Mouse (Mus musculus): ENCODE measurements at regions not wholly inside any gene's neighbourhood (a gene's known extent, or its start where the extent isn't known, plus 50 kb on each side); places are given as distances from the start of the nearest gene placed in this dataset.
"Not testable (repeated sequence)": the region's sequence is repeated elsewhere in the genome, so short reads cannot be mapped to it uniquely, and the experiment has no call there.

GRCm38 (mm10) chr13:70233896-70234799 lies 403.3 kb downstream of the Ice1 start:
- Histone ChIP-seq H3K4me3 (ENCODE audit: insufficient read depth, low read length) (no peak overlapping the region), H3K4me1 (ENCODE audit: control insufficient read depth, insufficient read depth, low read length) (no peaks in the 10 kb centered on the region), H3K27ac (ENCODE audit: insufficient read depth, low read length) (no peak overlapping the region)
- peak; percentile 92 for TF ChIP-seq CTCF (IDR thresholded peaks at IDR 0.05; ENCODE audit: extremely low read depth, insufficient read depth, low read length)
- TF ChIP-seq POLR2A (IDR thresholded peaks at IDR 0.05; ENCODE audit: extremely low read depth, insufficient read depth, low read length) = no peak

GRCm38 (mm10) chr13:70243598-70244157 lies 393.8 kb downstream of the Ice1 start:
- no peak overlapping the region for H3K4me3 ChIP-seq (ENCODE audit: insufficient read depth, low read length)
- H3K4me1 ChIP-seq (ENCODE audit: control insufficient read depth, insufficient read depth, low read length) = no peaks in the 10 kb centered on the region
- TF ChIP-seq POLR2A (IDR thresholded peaks at IDR 0.05; ENCODE audit: extremely low read depth, insufficient read depth, low read length) = no peak
- no peak for TF ChIP-seq CTCF (IDR thresholded peaks at IDR 0.05; ENCODE audit: extremely low read depth, insufficient read depth, low read length)
- no peak overlapping the region for H3K27ac ChIP-seq (ENCODE audit: insufficient read depth, low read length)

- Histone ChIP-seq H3K4me3 (ENCODE audit: insufficient read depth, low read length) (no peak overlapping the region), H3K4me1 (ENCODE audit: control insufficient read depth, insufficient read depth, low read length) (no peaks in the 10 kb centered on the region), H3K27ac (ENCODE audit: insufficient read depth, low read length) (no peak overlapping the region)
- no peak for TF ChIP-seq CTCF (IDR thresholded peaks at IDR 0.05; ENCODE audit: extremely low read depth, insufficient read depth, low read length)
- TF ChIP-seq POLR2A (IDR thresholded peaks at IDR 0.05; ENCODE audit: extremely low read depth, insufficient read depth, low read length) = no peak
Measured at GRCm38 (mm10) chr13:70260003-70260496, 377.4 kb downstream of the Ice1 start.

GRCm38 (mm10) chr13:70263654-70264053 lies 373.8 kb downstream of the Ice1 start:
- Histone ChIP-seq H3K4me3 (ENCODE audit: insufficient read depth, low read length) (no peak overlapping the region), H3K27ac (ENCODE audit: insufficient read depth, low read length) (no peak overlapping the region), H3K4me1 (ENCODE audit: control insufficient read depth, insufficient read depth, low read length) (no peaks in the 10 kb centered on the region)
- peak; percentile 29; the same call in 1 of the 2 replicates for TF ChIP-seq CTCF (IDR thresholded peaks at IDR 0.05; ENCODE audit: extremely low read depth, insufficient read depth, low read length)
- no peak for TF ChIP-seq POLR2A (IDR thresholded peaks at IDR 0.05; ENCODE audit: extremely low read depth, insufficient read depth, low read length)

GRCm38 (mm10) chr13:70276884-70277378 lies 360.5 kb downstream of the Ice1 start:
- H3K4me1 ChIP-seq (ENCODE audit: control insufficient read depth, insufficient read depth, low read length); H3K4me3 ChIP-seq (ENCODE audit: insufficient read depth, low read length); H3K27ac ChIP-seq (ENCODE audit: insufficient read depth, low read length): not testable (repeated sequence)

- no peak overlapping the region for H3K4me3 ChIP-seq (ENCODE audit: insufficient read depth, low read length)
- no peak overlapping the region for H3K27ac ChIP-seq (ENCODE audit: insufficient read depth, low read length)
- H3K4me1 ChIP-seq (ENCODE audit: control insufficient read depth, insufficient read depth, low read length) = no peaks in the 10 kb centered on the region; the same call in 1 of the 2 replicates
- no peak for TF ChIP-seq CTCF (IDR thresholded peaks at IDR 0.05; ENCODE audit: extremely low read depth, insufficient read depth, low read length)
- TF ChIP-seq POLR2A (IDR thresholded peaks at IDR 0.05; ENCODE audit: extremely low read depth, insufficient read depth, low read length) = no peak
Measured at GRCm38 (mm10) chr13:70277667-70278591, 359.5 kb downstream of the Ice1 start.

- Histone ChIP-seq H3K4me1 (ENCODE audit: control insufficient read depth, insufficient read depth, low read length) (no peaks in the 10 kb centered on the region; the same call in 1 of the 2 replicates), H3K4me3 (ENCODE audit: insufficient read depth, low read length) (no peak overlapping the region), H3K27ac (ENCODE audit: insufficient read depth, low read length) (no peak overlapping the region)
- no peak for TF ChIP-seq POLR2A (IDR thresholded peaks at IDR 0.05; ENCODE audit: extremely low read depth, insufficient read depth, low read length)
- TF ChIP-seq CTCF (IDR thresholded peaks at IDR 0.05; ENCODE audit: extremely low read depth, insufficient read depth, low read length) = no peak
Measured at GRCm38 (mm10) chr13:70281051-70281847, 356.2 kb downstream of the Ice1 start.

GRCm38 (mm10) chr13:70282731-70283130 lies 354.7 kb downstream of the Ice1 start:
- no peak overlapping the region for H3K4me3 ChIP-seq (ENCODE audit: insufficient read depth, low read length)
- H3K27ac ChIP-seq (ENCODE audit: insufficient read depth, low read length) = no peak overlapping the region
- TF ChIP-seq POLR2A (IDR thresholded peaks at IDR 0.05; ENCODE audit: extremely low read depth, insufficient read depth, low read length) (no peak), CTCF (IDR thresholded peaks at IDR 0.05; ENCODE audit: extremely low read depth, insufficient read depth, low read length) (no peak)
- H3K4me1 ChIP-seq (ENCODE audit: control insufficient read depth, insufficient read depth, low read length) = no peaks in the 10 kb centered on the region; the same call in 1 of the 2 replicates

Measured in cortical plate, adult 2 months (tissue).